Mouse (Mus musculus) cerebellum, postnatal 14 days (tissue): ENCODE data around the gene Cysrt1.
A peak's percentile ranks its signal among the peaks of the same experiment; 100 is the strongest.
"Not testable (repeated sequence)": the region's sequence is repeated elsewhere in the genome, so short reads cannot be mapped to it uniquely, and the experiment has no call there.

ENCODE experiments used
- DNase-seq, 2 experiments: peaks; one replicate each; pipeline ENCODE4 v3.0.0; 2021; ENCODE audit warnings: mixed read lengths in 2 of 2

The Cysrt1 gene

DNA sequence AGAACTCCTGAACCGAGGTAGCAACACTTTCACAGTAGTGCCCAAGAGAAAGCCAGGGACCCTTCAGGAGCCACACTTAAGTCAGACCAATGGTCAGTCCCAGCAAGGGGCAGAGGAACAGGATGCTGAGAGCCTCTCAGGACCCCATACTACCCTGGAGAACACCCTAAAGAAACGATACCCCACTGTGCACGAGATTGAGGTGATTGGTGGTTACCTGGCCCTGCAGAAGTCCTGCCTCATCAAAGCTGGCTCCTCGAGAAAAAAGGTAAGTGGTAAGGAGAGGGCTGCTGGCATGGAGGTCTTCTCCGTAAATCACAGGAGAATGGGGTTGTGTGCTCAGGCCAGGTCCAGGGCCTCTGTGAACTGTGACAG is 22.0 kb upstream of the Cysrt1 start:
- DNase-seq = peak in 1 of 2 experiments; percentile 46

DNA sequence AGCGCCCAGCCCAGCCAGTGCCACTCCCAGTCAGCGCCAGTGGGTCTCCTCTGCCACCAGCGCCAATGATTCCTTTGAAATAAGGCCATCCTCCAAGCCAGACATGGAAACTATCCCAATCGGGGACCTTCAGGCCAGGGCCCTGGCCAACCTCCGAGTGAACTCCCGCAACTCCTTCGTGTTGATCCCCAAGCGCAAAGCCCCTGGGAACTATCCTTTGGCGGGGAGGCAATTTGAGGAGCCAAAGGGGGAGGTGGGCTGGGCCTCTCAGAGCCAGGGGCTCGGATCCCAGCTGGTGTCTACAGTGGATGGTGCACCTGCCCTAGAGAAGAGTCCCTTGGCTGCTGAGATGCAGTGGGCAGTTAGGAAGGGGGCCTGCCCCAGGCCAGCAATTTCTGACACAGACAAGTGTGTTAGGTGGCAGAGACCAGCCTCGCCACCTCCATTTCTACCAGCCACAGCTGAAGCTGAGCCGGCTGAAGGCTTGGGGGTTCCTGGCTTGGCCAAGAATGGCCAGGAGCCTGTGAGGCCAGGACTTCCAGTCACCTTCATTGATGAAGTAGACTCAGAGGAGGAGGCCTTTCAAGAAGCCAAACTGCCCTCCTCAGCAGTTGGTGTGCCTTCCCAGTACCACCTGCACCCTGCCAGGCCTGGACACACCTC is 21.5 kb upstream of the Cysrt1 start:
- DNase-seq = peak; percentile 69 to 70

DNA sequence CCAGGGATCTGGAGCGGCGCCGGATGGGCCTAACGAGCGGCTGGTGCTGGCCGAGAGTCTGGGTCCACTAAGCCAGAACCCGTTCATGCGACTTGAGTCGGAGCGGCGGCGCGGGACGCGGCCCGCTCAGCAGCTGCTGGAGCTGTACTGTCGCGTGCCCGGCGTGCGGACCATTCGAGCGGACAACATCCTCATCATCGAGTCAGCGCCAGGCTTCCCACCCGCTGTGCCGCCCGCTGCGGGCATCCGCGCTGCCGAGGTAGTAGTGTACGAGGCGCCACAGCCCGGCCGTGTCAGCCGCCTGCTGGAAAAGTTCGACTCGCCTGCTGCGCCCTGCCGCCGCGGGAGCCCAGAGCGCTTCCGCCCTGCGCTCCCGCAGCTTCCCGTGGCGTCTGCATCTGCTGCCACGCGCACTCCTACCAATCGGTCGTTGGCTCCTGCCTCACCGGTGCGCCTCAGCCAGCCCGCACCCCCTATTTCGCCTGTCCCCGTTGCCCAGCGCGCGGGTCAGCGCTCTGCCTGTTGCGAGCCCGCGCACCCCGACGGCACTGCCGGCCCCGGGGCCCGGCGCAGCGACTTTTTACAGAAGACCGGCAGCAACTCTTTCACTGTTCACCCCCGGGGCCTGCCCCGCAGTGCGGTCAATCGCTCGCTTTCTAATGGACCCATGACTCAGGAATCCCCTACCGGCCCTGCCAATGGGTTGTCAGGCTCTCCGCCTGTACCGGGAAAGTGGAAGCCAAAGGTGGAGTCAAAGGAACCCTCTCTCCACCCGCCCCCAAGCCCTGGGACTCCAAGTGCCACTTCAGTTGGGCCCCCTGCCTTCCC is 20.8 kb upstream of the Cysrt1 start:
- peak; percentile 88 to 90 for DNase-seq

DNA sequence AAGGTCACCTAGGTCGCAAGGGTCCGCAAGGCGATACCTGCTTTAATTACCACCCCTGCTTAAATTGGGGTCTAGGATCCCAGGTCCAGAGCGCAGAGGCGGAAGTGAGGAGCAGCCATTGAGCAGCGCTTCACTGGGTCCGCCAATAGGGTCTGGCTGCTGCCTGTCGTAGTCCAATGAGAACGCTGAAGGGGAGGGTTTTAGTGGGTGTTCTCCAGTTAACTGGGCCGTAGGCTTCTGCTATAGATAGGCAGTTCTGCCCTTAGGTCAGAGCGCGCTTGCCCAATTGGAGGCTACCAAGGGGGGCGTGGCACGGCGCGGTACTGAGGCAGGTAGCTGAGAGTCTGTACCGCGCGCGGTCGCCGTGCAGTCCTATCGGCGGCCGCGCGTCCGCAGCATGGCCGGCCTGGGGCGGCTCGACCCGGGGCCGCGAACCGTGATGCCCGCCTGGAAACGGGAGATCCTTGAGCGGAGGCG is 20.1 kb upstream of the Cysrt1 start, which contains the start of gene Tprn:
TSS of gene Tprn (plus strand) at position 328 of the 477 bp plus-strand sequence.
- peak; percentile 98 for DNase-seq

DNA sequence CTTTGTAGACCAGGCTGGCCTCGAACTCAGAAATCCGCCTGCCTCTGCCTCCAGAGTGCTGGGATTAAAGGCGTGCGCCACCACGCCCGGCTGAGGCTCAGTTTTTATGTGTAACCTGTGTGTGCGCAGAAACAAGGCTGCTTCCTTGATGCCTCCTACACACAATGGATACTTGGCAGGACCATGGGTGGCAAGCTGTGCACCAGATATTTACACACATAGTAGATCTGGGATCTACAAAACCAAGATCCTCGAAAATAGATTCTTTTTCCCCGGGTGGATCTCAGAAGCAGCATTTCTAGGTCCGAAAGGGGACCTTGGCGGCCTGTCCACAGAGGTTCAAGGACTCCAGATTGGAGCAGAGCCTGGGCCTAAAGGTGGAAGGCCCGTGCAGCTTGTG is 19.6 kb upstream of the Cysrt1 start:
- no peak for DNase-seq

DNA sequence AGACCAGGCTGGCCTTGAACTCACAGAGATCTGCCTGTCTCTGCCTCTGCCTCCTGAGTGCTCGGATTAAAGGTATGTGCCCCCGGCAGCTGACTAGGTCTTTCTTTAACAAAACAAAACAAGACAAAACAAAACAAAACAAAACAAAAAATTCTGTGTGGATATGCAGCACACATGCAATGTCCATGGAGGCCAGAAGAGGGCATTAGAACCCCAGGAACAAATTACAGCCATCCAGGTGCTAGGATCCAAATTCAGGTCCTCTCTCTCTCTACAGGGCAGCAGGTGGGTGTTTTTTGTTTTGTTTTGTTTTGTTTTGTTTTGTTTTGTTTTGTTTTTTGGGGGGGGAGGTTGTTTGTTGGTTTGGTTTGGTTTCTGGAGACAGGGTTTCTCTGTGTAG is 16.6 kb upstream of the Cysrt1 start:
- peak in 1 of 2 experiments; percentile 51 for DNase-seq

DNA sequence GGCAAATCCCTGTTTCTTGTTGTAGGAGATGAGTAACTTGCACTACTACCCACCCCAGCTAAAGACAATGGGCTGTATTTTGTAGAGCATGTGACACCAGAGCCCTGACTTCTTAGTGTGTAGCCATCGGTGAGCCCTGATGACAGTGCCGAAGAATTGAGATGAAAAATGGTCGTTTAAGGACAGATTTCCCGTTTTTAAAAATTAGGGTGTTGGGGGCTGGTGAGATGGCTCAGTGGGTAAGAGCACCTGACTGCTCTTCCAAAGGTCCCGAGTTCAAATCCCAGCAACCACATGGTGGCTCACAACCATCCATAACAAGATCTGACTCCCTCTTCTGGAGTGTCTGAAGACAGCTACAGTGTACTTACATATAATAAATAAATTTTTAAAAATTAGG is 15.0 kb upstream of the Cysrt1 start:
- not testable (repeated sequence) for DNase-seq

DNA sequence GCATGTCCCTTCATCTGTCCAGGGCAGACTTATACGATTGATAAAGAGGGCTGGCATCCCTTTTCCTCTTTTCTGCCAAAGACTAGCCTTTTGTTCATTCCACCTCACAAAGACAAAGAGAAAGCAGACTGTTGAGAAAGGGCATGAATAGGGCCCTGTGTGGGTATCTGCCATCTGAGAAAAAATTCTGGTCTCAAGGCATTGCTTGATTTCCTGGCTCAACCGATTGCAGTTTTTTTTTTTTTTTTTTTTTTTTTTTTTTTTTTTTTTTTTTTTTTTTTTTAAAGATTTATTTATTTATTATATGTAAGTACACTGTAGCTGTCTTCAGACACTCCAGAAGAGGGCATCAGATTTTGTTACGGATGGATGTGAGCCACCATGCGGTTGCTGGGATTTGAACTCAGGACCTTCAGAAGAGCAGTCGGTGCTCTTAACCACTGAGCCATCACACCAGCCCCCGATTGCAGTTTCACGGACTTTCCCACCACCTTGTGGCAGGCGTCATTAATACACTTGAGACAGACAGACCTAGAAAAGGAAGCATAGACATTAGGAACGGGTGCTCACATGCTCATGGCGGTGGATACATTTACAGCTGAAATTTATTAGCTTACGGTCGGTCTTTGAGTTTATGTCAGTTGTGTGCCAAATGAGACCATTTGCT is 14.3 kb upstream of the Cysrt1 start:
- peak; percentile 76 to 82 for DNase-seq

DNA sequence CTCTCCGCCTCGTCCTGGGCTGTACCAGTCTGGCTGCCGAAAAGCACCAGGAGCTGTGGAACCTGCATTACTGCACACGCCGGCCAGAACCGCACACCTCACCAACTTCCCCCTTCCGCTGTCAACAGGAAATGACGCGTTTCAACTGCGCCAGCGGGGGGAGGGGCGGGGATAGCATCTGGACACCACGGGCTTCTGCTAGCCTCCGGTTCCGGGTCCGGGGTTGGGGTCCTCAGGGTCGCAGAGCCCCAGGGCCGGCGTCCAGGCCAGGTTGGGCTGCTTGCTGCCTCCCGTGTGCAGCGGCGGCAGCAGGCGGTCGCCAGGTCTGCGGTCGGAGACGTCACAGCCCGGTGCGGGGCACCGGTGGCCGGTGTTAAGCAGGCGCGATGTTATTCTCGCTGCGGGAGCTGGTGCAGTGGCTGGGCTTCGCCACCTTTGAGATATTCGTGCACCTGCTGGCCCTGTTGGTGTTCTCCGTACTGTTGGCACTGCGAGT is 13.1 kb upstream of the Cysrt1 start, which contains the start of gene Tmem203:
TSS of gene Tmem203 (plus strand) at position 156 of the 496 bp plus-strand sequence.
- DNase-seq = peak; percentile 91 to 94

DNA sequence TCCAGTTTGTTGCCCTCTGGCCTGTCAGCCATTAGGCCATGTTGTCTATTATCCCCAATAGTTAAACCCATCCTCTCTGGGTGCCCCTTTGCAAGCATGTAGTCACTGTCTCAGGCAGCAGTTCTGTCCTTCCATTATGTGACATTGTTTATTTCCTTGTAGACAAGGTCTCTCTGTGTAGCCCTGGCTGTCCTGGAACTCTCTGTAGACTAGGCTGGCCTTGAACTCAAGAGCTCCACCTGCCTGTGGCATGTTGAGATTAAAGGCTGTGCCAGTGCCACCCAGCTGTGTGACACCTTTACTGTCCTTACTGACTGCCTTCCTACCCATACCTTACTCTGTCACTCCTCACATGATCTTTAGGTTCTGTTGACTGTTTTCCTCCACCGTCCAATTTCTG is 10.1 kb upstream of the Cysrt1 start:
- DNase-seq = peak in 1 of 2 experiments; percentile 43

DNA sequence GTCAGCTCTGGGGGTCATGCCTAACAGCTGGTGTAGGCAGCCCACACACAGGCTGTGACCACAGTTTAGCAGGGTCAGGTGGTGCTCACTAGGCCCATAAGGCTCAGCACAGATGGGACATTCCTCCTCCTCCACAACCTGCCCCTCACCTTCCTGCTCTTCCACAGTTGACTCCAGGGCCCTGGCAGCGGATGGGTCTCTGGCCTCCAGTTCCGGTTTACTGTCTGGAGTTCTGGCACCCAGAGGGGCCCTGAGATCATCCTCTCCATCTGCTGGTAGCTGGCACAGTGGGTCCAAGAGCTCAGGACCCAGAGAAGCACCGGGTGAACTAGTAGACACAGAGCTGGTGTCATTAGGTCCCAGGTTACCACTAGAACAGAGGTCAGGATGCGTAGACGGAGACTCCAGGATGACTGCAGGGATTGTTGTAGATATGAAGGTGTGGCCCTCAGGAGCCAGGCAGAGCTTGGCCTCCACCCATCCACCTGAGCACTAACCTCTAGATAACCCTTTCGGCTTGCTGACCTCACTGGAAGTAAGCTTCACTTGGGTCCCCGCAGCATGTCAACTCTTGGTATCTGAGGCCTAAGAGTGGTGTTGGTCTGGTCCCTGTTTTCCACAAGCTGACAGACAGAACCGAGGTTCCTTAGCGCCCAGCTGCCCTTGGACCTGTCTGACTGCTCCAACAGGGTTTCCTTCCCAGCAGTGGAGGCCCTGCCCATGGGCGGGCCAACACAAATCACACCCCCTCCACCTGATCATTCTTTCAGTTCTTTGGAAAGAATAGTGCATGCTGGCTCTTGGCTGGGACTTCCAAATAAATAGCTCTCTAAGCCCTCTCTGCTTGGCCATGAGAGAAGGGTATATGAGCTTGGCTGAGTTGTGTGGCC is 4.2 kb upstream of the Cysrt1 start, which contains the start of gene AL732309.1:
TSS of gene AL732309.1 (minus strand) at position 681 of the 890 bp plus-strand sequence.
- DNase-seq = peak in 1 of 2 experiments; percentile 56

DNA sequence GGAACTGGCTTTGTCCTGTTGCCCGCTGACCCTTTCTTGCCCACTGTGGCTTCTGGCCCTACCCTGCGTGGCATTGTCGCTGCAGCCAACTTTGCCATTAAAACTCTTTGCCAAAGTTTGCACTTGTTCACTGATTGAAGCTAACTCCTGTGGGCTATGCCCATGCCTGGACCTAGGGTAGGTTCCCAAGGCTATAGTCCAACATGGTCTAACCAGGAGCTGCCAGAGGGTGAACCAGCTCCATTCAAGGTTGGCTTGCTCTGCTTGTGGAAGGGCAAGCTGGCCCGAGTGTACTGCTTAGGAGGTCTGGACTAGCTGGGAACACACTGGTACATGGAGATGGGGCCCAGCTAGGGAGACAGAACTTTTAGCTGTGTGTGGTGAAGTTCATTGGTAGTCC is 1.9 kb upstream of the Cysrt1 start:
- no peak for DNase-seq

DNA sequence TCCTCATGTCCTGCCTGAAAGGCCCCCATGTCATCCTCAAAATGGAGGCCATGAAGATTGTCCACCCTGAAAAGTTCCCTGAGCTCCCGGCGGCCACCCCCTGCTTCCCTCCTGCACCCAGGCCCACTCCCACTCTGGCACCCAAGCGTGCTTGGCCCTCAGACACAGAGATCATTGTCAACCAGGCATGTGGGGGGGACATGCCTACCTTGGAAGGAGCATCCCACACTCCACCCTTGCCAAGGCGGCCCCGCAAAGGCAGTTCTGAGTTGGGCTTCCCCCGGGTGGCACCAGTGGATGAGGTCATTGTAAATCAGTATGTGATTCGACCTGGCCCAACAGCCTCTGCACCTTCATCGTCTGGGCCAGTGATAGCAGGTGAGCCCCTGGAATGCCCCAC is 1.1 kb upstream of the Cysrt1 start:
- DNase-seq = no peak

DNA sequence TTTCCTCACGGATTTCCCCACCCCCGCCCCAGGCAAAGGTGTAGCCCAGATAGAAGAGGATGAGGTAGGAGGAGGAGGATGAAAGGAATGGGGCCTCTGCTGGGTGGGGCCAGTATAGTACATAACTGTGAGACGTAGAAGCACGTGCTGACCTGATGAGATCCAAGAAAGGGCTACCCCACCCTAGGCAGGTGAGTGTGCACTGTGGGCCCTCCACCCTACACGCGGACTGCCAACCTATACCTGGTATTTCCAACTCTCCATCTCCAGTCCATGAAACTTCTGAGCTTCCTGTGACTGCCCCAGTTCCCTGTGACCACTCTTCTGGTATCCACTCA is 845 bp downstream of the Cysrt1 start:
- no peak for DNase-seq

DNA sequence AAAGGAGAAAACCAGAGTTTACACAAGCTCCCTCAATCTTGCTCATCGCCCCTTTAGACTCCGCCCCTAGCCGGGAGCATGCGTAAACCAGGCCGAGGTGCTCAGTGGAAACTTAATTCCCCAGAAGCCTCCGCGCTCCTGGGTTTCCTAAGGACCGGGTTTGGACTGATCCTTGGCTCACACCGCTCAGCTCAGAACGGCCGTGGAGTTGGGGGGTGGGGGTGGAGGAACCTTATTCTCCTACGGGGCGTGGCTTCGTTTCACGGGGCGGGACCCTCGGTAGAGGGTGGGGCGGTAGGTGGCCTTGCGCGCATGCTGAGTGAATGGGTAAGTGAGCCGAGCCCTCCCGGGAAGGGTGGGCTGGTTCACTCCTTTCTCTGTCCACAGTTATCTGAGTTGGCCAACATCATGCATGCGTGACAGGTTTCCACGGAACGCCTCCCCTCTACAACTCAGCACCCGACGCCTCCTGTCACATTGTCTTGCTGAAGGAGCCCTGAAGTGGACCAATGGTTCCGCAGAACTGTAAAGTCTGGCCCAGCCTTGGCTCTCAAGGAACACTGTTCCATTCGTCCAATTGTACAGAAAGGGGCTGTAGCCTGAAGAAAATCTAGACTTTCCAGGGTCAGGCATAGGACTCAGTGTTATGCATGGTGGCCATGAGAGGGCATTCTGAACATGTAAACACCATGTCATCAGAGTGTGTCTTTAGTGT is 1.4 kb downstream of the Cysrt1 start:
- DNase-seq = peak; percentile 69 to 74

DNA sequence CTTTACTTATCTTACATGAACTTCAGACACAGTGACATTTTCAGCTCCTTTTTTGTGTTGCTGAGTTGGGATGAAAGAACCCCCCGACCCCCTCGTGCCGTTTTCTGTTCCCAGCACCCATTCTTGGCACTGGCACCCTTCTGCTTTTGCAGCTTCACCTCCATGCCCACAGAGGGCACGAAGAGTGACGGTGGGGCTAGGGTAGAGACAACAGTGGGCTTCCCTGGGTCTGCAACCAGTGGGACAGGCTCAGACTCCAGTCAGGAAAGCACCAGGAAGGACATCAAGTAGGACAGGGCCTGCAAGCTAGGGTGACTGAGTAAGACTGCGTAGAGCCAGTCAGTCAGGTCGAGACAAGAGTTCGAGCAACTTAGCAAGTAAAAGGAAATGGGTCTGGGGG is 1.9 kb downstream of the Cysrt1 start:
- no peak for DNase-seq

DNA sequence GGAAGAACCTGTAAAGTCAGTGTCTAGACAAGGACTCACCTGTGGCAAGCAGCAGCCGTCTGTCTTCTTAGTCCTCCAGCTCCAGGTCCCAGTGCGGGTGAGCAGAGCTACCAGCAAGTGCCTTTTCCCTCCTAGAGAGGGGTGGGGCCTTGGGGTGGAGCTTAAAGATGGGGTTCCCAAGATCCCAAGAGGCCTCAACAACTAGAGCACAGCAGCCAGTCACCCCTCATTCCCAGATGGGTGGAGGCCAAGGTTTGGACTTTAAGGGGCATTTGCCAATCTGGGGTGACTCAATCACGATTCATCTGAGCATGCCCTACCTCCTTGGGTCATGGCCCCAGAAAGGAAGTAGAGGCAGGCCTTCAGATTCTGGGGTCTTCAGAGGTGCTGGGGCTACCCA is 2.5 kb downstream of the Cysrt1 start:
- DNase-seq = no peak

DNA sequence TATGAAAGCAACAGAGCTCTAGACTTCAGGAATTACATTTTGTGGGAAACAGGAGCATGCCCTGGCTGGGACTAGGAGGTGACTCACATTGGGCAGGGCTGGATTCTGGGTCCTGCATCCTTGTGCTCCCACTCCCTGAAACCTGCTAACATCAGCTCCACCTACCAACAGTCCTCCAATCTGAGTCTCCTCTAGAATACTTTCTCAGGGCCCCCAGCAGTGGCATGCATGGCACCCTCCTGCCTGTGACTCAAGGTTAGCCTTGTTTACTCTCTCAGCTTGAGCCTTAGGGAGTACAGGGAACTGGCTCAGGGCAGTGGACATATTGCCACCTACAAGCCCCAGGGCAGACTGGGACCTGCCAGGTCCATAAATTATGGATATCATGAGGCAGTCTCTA is 4.1 kb downstream of the Cysrt1 start:
- no peak for DNase-seq

DNA sequence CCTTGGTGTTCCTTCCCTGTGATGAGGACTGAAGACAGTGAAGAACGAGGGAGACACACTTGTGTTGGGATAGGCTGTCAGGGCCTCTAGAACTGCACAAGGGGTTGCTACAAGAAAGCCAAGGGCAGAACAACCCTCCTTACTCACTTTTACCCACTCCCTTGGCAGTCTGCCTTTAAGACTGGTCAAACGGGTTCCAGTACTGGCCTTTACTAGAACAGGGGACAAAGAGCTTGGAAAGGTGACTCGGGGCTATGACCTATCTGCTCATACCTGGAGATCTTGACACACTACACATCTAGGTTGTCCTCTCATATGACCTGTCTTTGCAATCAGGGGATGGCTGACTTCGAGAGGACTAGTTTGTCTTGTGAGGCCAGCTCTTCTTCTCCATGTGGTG is 4.7 kb downstream of the Cysrt1 start:
- DNase-seq = no peak

DNA sequence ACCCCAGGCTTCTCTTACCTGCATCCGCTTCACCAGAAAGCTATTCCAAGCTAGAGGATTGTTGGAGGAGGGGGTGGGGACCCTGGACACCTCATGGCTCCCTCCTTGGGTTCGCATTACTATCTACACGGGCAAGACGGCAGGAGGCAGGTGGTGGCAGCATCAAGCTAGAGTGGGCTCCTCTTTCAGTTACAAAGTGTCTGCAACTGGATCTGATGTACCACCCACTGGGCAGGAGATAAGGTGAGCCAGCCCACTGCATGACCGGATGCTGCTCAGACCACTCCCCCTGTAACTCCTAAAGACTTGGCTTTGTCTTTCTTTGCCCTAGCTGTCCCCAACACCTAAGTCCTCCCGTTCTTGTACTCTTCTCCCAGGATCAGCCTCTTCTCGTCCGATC is 5.6 kb downstream of the Cysrt1 start, which contains the start of gene Rnf224:
TSS of gene Rnf224 (minus strand) at position 174 of the 400 bp plus-strand sequence.
- no peak for DNase-seq

DNA sequence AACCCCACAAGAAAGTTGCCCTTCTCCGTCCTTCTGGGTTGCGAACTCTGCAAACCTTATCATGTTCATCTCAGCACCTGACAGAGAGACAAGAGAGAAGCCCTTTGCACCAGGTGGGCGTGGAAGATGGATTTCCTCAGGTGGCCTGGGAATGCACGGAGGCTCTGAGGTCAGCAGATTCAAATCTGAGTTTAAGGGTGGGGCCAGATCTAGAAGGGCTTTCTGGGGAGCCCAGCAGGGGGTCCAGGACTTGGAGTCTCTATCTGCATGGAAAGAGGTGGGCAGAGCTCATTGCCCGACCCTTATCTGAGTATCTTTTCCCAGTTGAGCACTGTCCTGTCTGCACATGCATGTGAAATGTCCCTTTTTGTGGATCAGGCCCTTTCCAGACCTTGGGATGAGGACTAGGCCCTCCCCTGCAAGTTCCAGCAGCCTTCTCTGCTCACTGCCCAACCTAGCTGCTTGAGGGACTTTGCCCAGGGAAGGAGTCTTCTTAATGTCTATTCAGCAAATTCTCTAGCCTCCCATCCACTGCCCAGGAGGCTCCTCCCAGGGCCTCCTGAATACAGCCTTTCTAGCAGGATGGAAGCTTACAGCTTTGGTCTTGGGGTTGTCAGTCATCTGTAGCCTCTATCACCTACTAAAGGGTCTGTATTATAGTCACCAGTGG is 7.6 kb downstream of the Cysrt1 start:
- DNase-seq = no peak
